Mouse (Mus musculus): ENCODE data around the gene Snrnp70. TPM values are rescaled to one million over a fixed set of nuclear protein-coding genes. Genes with fewer than 3 reads are reported as not detected.
A peak's percentile ranks its signal among the peaks of the same experiment; 100 is the strongest.

The Snrnp70 gene
- polyA plus RNA-seq, 2 experiments: 28.8 to 203 TPM

GRCm38 (mm10) chr7:45436444-45436843, 40.9 kb upstream of the Snrnp70 start:
- Histone ChIP-seq H3K4me3 (ENCODE audit: insufficient read depth in 1 of 2, low read depth in 2 of 2, low read length in 2 of 2) (no peak overlapping the region), H3K9me3 (ENCODE audit: control insufficient read depth, low read length) (no peaks in the 10 kb centered on the region), H3K9ac (replicated peaks) (no peak overlapping the region), H3K4me2 (ENCODE audit: low read depth) (no peak overlapping the region), H3K27me3 (ENCODE audit: control insufficient read depth, insufficient read depth, low read length) (no peaks in the 10 kb centered on the region), H3K27ac (no peak overlapping the region), H3K36me3 (replicated peaks; ENCODE audit: control insufficient read depth, insufficient read depth, low read depth) (peaks cover 2% of the 10 kb centered on the region; the same call in 1 of the 2 replicates), H3K4me1 (replicated peaks; ENCODE audit: control insufficient read depth in 2 of 2, insufficient read depth in 2 of 2, low read length in 1 of 2) (peaks cover 0 to 14% of the 10 kb centered on the region in 2 experiments; a peak in 2 of 4 replicates)
- TF ChIP-seq EP300 (IDR thresholded peaks at IDR 0.05; ENCODE audit: low read depth) (no peak), CTCF (IDR thresholded peaks at IDR 0.05; ENCODE audit: low read depth) (no peak)
- 70% methylated on average over 5 of the region's 5 CpGs for WGBS (ENCODE audit: insufficient replicate concordance)
- ATAC-seq (ENCODE audit: insufficient read depth) (no peak), DNase-seq (ENCODE audit: low read depth in 3 of 3, low spot score in 3 of 3) (no peak)

GRCm38 (mm10) chr7:45435038-45435437, 39.5 kb upstream of the Snrnp70 start:
- H3K27me3 ChIP-seq (ENCODE audit: control insufficient read depth, insufficient read depth, low read length): no peaks in the 10 kb centered on the region
- no peaks in the 10 kb centered on the region for H3K9me3 ChIP-seq (ENCODE audit: control insufficient read depth, low read length)
- no peak overlapping the region for H3K27ac ChIP-seq
- 5% methylated on average over 16 of the region's 16 CpGs for WGBS (ENCODE audit: insufficient replicate concordance)
- ATAC-seq (ENCODE audit: insufficient read depth) (no peak), DNase-seq (ENCODE audit: low read depth in 3 of 3, low spot score in 3 of 3) (no peak)
- no peak for TF ChIP-seq CTCF (IDR thresholded peaks at IDR 0.05; ENCODE audit: low read depth)
- no peak for TF ChIP-seq EP300 (IDR thresholded peaks at IDR 0.05; ENCODE audit: low read depth)
- peak overlapping the region; percentile 58 for H3K9ac ChIP-seq (replicated peaks)
- peaks cover 0 to 14% of the 10 kb centered on the region in 2 experiments; a peak in 2 of 4 replicates for H3K4me1 ChIP-seq (replicated peaks; ENCODE audit: control insufficient read depth in 2 of 2, insufficient read depth in 2 of 2, low read length in 1 of 2)
- peak overlapping the region; percentile 39 to 51 for H3K4me3 ChIP-seq (ENCODE audit: insufficient read depth in 1 of 2, low read depth in 2 of 2, low read length in 2 of 2)
- peak overlapping the region; percentile 73 for H3K4me2 ChIP-seq (ENCODE audit: low read depth)
- peaks cover 3% of the 10 kb centered on the region; the same call in 1 of the 2 replicates for H3K36me3 ChIP-seq (replicated peaks; ENCODE audit: control insufficient read depth, insufficient read depth, low read depth)

GRCm38 (mm10) chr7:45434203-45435015, 38.9 kb upstream of the Snrnp70 start, which contains the start of gene Gys1:
Gene Gys1 (plus strand): TSS chr7:45434844.
- Histone ChIP-seq H3K9me3 (ENCODE audit: control insufficient read depth, low read length) (no peaks in the 10 kb centered on the region), H3K9ac (replicated peaks) (peak within 1 kb of the TSS; percentile 89), H3K27ac (peak within 1 kb of the TSS; percentile 79), H3K36me3 (replicated peaks; ENCODE audit: control insufficient read depth, insufficient read depth, low read depth) (peaks cover 3% of the 10 kb centered on the region; the same call in 1 of the 2 replicates), H3K4me3 (ENCODE audit: insufficient read depth in 1 of 2, low read depth in 2 of 2, low read length in 2 of 2) (peak within 1 kb of the TSS; percentile 87 to 97), H3K4me2 (ENCODE audit: low read depth) (peak within 1 kb of the TSS; percentile 88), H3K27me3 (ENCODE audit: control insufficient read depth, insufficient read depth, low read length) (no peaks in the 10 kb centered on the region), H3K4me1 (replicated peaks; ENCODE audit: control insufficient read depth in 2 of 2, insufficient read depth in 2 of 2, low read length in 1 of 2) (peaks cover 0 to 14% of the 10 kb centered on the region in 2 experiments; a peak in 2 of 4 replicates)
- under 1% methylated on average over 45 of the region's 45 CpGs for WGBS (ENCODE audit: insufficient replicate concordance)
- ATAC-seq (ENCODE audit: insufficient read depth) (peak; percentile 97), DNase-seq (ENCODE audit: low read depth in 3 of 3, low spot score in 3 of 3) (peak; percentile 99 to 100 (median 100))
- TF ChIP-seq CTCF (IDR thresholded peaks at IDR 0.05; ENCODE audit: low read depth) (peak; percentile 99), EP300 (IDR thresholded peaks at IDR 0.05; ENCODE audit: low read depth) (peak; percentile 67)

GRCm38 (mm10) chr7:45433835-45434202, 38.3 kb upstream of the Snrnp70 start:
- peak overlapping the region; percentile 89 for H3K9ac ChIP-seq (replicated peaks)
- peak overlapping the region; percentile 79 for H3K27ac ChIP-seq
- peak overlapping the region; percentile 88 for H3K4me2 ChIP-seq (ENCODE audit: low read depth)
- peaks cover 5% of the 10 kb centered on the region for H3K36me3 ChIP-seq (replicated peaks; ENCODE audit: control insufficient read depth, insufficient read depth, low read depth)
- no peak for TF ChIP-seq EP300 (IDR thresholded peaks at IDR 0.05; ENCODE audit: low read depth)
- no peaks in the 10 kb centered on the region for H3K27me3 ChIP-seq (ENCODE audit: control insufficient read depth, insufficient read depth, low read length)
- DNase-seq (ENCODE audit: low read depth in 3 of 3, low spot score in 3 of 3) (no peak), ATAC-seq (ENCODE audit: insufficient read depth) (no peak)
- H3K4me1 ChIP-seq (replicated peaks; ENCODE audit: control insufficient read depth in 2 of 2, insufficient read depth in 2 of 2, low read length in 1 of 2): peaks cover 0 to 14% of the 10 kb centered on the region in 2 experiments; a peak in 2 of 4 replicates
- H3K9me3 ChIP-seq (ENCODE audit: control insufficient read depth, low read length): no peaks in the 10 kb centered on the region
- peak overlapping the region; percentile 87 to 97 for H3K4me3 ChIP-seq (ENCODE audit: insufficient read depth in 1 of 2, low read depth in 2 of 2, low read length in 2 of 2)
- WGBS (ENCODE audit: insufficient replicate concordance): under 1% methylated on average over 7 of the region's 7 CpGs

- Histone ChIP-seq H3K4me1 (replicated peaks; ENCODE audit: control insufficient read depth in 2 of 2, insufficient read depth in 2 of 2, low read length in 1 of 2) (no peaks in the 10 kb centered on the region), H3K4me2 (ENCODE audit: low read depth) (no peak overlapping the region), H3K27me3 (ENCODE audit: control insufficient read depth, insufficient read depth, low read length) (no peaks in the 10 kb centered on the region), H3K4me3 (ENCODE audit: insufficient read depth in 1 of 2, low read depth in 2 of 2, low read length in 2 of 2) (no peak overlapping the region), H3K27ac (no peak overlapping the region), H3K9me3 (ENCODE audit: control insufficient read depth, low read length) (no peaks in the 10 kb centered on the region), H3K36me3 (replicated peaks; ENCODE audit: control insufficient read depth, insufficient read depth, low read depth) (peaks cover 39% of the 10 kb centered on the region), H3K9ac (replicated peaks) (no peak overlapping the region)
- WGBS (ENCODE audit: insufficient replicate concordance): 78% methylated on average over 8 of the region's 8 CpGs
- ATAC-seq (ENCODE audit: insufficient read depth) (no peak), DNase-seq (ENCODE audit: low read depth in 3 of 3, low spot score in 3 of 3) (no peak)
- TF ChIP-seq CTCF (IDR thresholded peaks at IDR 0.05; ENCODE audit: low read depth) (no peak), EP300 (IDR thresholded peaks at IDR 0.05; ENCODE audit: low read depth) (no peak)
Measured at GRCm38 (mm10) chr7:45426556-45426955, 31.0 kb upstream of the Snrnp70 start.

Measured in liver, embryonic 14.5 days (tissue).